8 mouse cellular contexts compared by ENCODE assay signal in the genomic region with DNA sequence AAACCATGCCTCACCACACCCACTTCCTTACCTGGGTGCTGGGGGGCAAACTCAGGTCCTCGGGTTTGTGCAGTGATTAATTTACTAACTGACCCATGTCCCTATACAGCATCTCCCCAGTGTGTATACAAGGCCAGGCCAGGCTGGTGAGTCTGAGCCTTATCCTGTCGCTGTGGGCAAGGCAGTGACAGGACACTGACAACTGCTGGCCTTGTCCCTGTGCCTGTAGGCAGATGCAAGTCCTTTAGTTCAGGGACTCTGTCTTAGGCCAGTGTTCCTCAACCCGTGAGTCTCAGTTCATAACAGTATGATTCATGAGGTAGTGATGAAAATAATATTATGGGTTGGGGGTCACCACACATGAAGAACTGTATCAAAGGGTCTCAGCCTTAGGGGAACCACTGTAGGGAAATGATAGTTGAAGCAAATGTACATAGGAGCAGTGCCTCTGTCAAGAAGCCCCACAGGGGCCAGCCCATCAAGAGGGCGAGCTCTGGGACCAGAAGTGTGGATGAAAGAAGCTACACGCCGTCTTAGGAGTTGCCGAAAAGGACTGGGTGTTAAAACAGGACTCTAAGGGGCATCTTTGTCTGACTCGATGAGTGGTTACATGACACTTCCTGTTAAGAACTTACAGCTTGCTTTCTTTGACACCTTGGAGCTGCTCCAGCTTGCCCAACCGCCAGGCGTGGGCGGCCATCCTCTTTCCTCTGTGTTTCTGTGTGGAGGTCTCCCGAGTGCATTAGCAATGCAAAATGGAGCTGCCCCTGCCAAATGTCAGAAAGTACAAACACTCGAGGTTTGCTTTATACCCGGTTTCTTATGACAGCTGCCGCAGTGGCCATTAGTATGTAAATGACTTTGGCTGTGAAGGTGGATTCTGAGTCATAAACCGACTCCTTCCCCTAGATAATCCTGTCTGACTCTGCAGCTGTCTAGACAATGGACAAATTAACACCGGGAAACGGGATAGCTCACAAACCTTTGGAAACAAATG.
DNase-seq lines count a peak whose midpoint lies in the region; ATAC-seq lines count a peak whose summit lies in the region.

No protein-coding gene starts in this region.

- peak overlapping the region; percentile 75 for H3K27ac ChIP-seq in neural tube, embryonic 11.5 days (ENCODE audit: low read depth, low read length)
- 0 out of 2 replicates have a peak overlapping the region, but pooled peaks have one; percentile 4 for H3K27ac ChIP-seq in limb, embryonic 10.5 days

- H3K9me3 ChIP-seq in neural tube, embryonic 11.5 days (ENCODE audit: control insufficient read depth, low read length) = no peaks in the 10 kb centered on the region
- H3K9me3 ChIP-seq in limb, embryonic 10.5 days (replicated peaks) = no peaks in the 10 kb centered on the region

- intact Hi-C loops in heart, postnatal 25 days (cut with DNase I) = no loop called here

- H3K4me3 ChIP-seq in neural tube, embryonic 11.5 days (ENCODE audit: low read depth, low read length) = no peak overlapping the region
- no peak overlapping the region for H3K4me3 ChIP-seq in limb, embryonic 10.5 days

- peak overlapping the region; percentile 5; the same call in 1 of the 2 replicates for H3K4me2 ChIP-seq in neural tube, embryonic 11.5 days (ENCODE audit: low read depth)

- peaks cover 8% of the 10 kb centered on the region for H3K4me1 ChIP-seq in neural tube, embryonic 11.5 days (ENCODE audit: control insufficient read depth, insufficient read depth, low read length)
- peaks cover 15% of the 10 kb centered on the region; the same call in 1 of the 2 replicates for H3K4me1 ChIP-seq in limb, embryonic 10.5 days

- peak; percentile 47 for DNase-seq in neural tube, embryonic 11.5 days (ENCODE audit: low spot score)
- DNase-seq in neural tube, embryonic 10.5 days (ENCODE audit: extremely low spot score, low spot score) = no peak
- DNase-seq in embryo, embryonic 10.5 days (ENCODE audit: low spot score) = peak; percentile 33
- peak; percentile 24 for DNase-seq in heart, postnatal 25 days (ENCODE audit: low spot score)
- no peak for DNase-seq in limb, embryonic 10.5 days (ENCODE audit: low spot score)
- DNase-seq in natural killer cell, adult 2 months (ENCODE audit: low spot score in 2 of 2) = peak; percentile 51 to 66
- DNase-seq in spleen, adult 18-20 months = no peak
- no peak for DNase-seq in spleen, postnatal 4 days (ENCODE audit: low spot score in 2 of 2)

- ATAC-seq in neural tube, embryonic 11.5 days (ENCODE audit: insufficient read depth, low FRiP score, low TSS enrichment) = peak; percentile 50

- H3K9ac ChIP-seq in neural tube, embryonic 11.5 days (ENCODE audit: low read length) = no peak overlapping the region

- H3K36me3 ChIP-seq in neural tube, embryonic 11.5 days (ENCODE audit: control insufficient read depth, insufficient read depth, low read length) = no peaks in the 10 kb centered on the region
- no peaks in the 10 kb centered on the region for H3K36me3 ChIP-seq in limb, embryonic 10.5 days

- WGBS in neural tube, embryonic 11.5 days = 27% methylated on average over 18 of the region's 18 CpGs
- WGBS in limb, embryonic 10.5 days = 41% methylated on average over 18 of the region's 18 CpGs

- H3K27me3 ChIP-seq in neural tube, embryonic 11.5 days (ENCODE audit: control insufficient read depth, insufficient read depth, low read length) = no peaks in the 10 kb centered on the region
- no peaks in the 10 kb centered on the region for H3K27me3 ChIP-seq in limb, embryonic 10.5 days (ENCODE audit: low read depth, poor library complexity, severe bottlenecking)

Comparison
In these comparisons a context has a peak if more than half of its experiments do, and no peak if none do; other contexts are left out.
1. DNase-seq: peak in neural tube, embryonic 11.5 days (single experiment), embryo, embryonic 10.5 days (single experiment), heart, postnatal 25 days (single experiment) and natural killer cell, adult 2 months (2 of 2); none in neural tube, embryonic 10.5 days (single experiment), limb, embryonic 10.5 days (single experiment), spleen, adult 18-20 months (0 of 2) and spleen, postnatal 4 days (0 of 2).